Mouse (Mus musculus) thymus, postnatal 36 days (tissue): ENCODE results near the gene Dcdc2c.

ENCODE experiments used
- DNase-seq, 2 experiments: peaks; one replicate each; pipeline ENCODE4 v3.0.0; 2022; ENCODE audit warnings: mixed read lengths in 2 of 2

The Dcdc2c gene

GRCm38 (mm10) chr12:28436536-28436935, 115.7 kb downstream of the Dcdc2c start:
- no peak for DNase-seq

DNA sequence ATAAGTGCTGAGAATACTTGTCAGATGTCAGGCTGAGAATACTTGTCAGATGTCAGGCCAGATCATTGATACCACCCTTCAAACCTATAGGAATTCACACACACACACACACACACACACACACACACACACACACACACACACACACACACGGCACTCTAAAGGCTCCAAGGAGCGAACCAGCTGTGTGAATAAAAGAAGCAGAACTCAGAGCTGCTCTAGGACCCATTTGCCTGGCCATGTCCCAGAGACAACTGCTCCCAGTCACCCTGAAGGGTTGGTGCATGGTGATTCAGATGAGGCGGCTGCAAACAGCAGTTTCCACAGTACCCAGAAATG, 119.5 kb downstream of the Dcdc2c start:
- DNase-seq, result no peak

GRCm38 (mm10) chr12:28431832-28432728, 120.1 kb downstream of the Dcdc2c start:
- peak; percentile 7 to 11 for DNase-seq

- no peak for DNase-seq
Observed at GRCm38 (mm10) chr12:28429856-28430255, 122.3 kb downstream of the Dcdc2c start.

DNA sequence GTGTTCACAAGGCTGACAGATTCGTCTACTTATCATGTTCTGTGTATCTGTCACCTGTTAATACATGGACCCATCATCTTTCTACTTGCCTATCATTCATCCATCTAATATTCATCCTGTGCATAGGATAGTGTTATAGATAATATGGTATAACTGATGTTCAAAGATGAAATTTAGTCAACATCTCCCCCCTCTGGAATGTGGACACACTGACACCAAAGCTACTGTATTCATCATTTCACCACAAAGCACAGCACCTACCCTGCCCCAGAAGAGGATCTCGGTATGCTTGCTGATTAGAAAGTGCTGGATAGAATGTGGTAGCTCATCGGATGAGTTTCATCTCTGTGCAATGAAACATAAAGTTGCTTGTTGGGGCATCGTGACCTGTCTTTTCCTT, 135.2 kb downstream of the Dcdc2c start:
- no peak for DNase-seq

- DNase-seq, result no peak
Observed at GRCm38 (mm10) chr12:28407656-28408405, 144.4 kb downstream of the Dcdc2c start.

DNA sequence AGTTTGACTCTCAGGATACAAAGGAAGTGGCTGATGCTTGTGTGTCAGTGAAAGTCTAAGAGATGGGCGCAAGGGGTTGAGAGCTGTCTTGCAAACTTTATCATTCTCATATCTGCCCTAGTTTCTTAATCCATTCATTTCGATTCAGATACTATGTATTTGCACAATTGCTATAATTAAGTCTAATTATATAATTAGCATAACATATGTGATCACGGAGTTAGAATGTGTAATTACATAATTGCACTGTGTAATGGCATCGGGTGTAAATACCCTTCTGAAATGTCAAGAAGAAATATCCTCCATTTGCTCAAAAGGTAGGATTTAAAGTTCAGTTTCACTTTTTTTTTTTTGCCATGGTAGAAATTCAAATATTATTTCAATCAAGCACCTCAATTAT, 149.9 kb downstream of the Dcdc2c start:
- DNase-seq, result no peak

GRCm38 (mm10) chr12:28401372-28401771, 150.8 kb downstream of the Dcdc2c start:
- DNase-seq, result no peak

- DNase-seq, result no peak
Observed at GRCm38 (mm10) chr12:28392129-28392528, 160.1 kb downstream of the Dcdc2c start.
